Mouse (Mus musculus) adrenal gland, postnatal 4 days (tissue): ENCODE results near the gene Bag2. TPM values are rescaled to one million over a fixed set of nuclear protein-coding genes. Genes with fewer than 3 reads are reported as not detected.
"Not testable (repeated sequence)": the region's sequence is repeated elsewhere in the genome, so short reads cannot be mapped to it uniquely, and the experiment has no call there.

Experiments
- DNase-seq, 2 experiments: peaks; one replicate each; pipeline ENCODE4 v3.0.0; 2021 to 2022; ENCODE audit warnings: low spot score in 2 of 2, mixed read lengths in 2 of 2
- total RNA-seq, 2 experiments: library from RNA; stranded (reverse); gene quantifications; 2 replicates each; pipeline ENCODE4 v1.2.3; 2021

The Bag2 gene
- total RNA-seq, 2 experiments from 2014 or later = 22.3 to 25.7 TPM

DNA sequence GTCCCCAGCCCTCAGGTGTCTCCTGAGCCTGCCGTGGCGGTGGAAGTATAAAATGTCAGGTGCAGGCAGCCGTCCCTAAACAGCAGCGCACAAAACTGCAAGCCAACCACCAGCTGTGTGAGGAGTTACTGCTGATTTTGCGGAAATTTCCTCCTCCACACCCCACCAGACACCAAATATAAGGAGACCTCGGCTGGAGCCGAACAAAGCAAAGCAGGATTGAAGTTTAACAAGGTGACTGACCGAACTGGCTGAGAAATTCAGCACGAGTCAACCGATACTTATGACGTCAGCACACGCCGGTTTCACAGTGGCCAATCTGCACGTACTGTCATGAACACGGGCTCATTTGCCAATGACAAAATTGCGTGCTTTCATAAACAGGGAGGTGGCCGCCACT lies 3.5 kb downstream of the Bag2 start:
- DNase-seq = no peak

DNA sequence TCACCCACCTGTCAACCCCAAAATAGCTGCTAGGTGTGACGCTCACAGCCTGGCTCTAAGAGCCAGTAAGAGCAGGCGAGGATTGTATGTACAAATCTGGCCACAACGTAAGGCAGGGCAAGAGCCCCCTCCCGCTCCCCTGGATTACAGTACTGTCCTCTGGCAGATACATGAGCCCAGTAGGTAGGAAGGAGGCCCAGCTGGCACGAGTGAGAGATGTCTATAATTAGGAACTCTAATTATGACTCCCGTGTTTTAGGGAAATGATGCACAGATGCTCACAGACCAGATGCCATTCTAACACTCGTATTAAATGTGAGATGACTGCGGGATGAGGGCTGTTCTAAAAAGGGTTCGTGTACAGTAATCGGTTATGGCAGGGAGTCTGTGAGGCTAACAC lies 6.3 kb downstream of the Bag2 start:
- no peak for DNase-seq

DNA sequence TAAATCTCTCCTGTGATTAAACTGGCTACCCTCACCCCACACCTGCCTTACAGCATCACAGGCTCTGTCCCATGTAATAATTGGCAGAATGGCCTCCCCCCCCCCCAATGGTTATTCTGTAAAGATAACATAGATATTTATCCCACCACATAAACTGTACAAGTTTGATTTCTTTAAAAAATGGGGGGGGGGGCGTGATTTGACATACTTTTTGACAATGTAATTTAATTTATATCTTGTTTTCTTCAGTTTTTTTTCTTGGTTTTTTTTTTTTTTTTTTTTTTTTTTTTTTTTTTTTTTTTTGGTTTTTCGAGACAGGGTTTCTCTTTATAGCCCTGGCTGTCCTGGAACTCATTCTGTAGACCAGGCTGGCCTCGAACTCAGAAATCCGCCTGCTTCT lies 7.9 kb downstream of the Bag2 start:
- DNase-seq = not testable (repeated sequence)

DNA sequence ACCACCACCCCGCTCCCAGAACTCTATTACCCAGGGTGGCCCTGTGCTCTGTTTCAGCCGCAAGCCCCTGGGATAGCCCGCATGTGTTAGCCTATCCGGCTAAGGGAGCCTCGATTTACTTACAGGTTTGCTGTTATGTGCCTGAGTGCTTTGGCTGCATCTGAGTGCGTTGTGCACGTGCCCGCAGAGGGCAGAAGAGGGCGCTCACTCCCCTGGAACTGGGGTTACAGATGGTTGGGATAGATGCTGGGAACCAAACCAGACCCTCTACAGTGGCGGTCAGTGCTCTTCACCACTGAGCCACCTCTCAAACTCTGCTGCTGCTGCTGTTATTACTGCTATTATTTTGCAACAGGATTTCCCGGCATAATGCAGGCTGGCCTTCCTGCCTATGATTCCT lies 8.5 kb downstream of the Bag2 start:
- DNase-seq = no peak

DNA sequence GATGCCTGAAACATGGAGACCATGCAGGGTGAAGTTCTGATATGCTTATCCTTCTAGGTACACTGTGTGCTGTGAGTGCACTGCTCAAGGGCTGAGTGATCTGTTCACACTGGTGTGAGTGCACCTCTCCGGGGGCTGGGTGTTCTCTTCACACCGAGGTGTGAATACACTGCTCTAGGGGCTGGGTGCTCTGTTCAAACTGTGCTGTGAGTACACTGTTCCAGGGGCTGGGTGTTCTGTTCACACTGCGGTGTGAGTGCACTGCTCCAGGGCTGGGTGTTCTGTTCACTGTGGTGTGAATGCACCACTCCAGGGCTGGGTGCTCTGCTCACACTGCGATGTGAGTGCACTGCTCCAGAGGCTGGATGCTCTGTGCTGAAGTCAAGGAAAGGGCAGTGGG lies 11.7 kb downstream of the Bag2 start:
- no peak for DNase-seq

DNA sequence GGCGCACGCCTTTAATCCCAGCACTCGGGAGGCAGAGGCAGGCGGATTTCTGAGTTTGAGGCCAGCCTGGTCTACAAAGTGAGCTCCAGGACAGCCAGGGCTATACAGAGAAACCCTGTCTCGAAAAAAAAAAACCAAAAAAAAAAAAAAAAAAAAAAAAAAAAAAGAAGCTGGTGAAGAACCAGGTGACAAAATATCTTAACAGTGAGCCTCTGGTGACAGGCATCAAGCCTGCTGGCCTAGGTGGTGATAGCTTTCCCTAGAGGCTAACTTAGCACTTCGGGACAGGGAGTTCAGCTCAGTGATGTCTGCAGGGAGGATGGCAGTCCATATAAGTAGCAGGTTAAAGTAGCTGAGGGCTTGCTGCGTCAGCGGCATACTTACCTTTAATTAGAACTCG lies 12.8 kb downstream of the Bag2 start:
- DNase-seq = not testable (repeated sequence)

DNA sequence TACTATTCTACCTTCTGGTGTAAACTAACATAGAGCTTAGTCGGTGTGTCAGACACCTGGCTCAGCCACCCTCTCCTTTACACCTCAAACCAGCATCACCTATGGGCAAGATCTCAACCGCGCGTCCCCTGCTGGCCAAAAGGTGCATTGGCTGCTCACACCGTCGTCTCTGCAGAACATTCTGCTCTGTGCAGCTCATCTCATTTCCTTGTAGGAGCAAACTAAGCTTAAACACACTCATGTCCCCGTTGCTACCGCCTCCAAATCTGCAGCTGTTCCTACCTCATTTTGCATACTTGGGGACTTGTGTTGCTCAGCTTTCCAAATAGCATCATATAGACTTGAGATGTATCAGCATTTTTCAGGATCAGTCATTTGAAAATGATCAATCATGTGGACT lies 14.7 kb downstream of the Bag2 start:
- no peak for DNase-seq

DNA sequence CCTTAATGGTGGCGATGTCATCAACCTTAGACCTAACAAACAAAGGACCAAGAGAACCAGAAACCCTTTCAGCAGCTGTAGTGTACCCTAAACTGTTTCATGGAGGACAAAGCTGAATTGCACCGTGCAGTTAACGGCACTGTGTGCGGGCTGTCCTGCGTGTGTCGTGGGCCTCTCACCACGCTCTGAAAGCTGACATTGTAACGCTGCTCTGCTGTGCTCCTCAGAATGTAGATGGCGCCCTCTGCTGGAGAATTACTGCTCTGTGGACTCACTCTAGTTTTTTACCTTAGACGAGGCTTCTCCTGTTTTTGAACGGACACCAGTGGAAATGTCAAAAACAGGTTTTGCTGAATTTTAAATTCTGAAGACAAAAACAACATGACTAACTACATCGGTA lies 18.3 kb downstream of the Bag2 start:
- DNase-seq = peak; percentile 37 to 59

DNA sequence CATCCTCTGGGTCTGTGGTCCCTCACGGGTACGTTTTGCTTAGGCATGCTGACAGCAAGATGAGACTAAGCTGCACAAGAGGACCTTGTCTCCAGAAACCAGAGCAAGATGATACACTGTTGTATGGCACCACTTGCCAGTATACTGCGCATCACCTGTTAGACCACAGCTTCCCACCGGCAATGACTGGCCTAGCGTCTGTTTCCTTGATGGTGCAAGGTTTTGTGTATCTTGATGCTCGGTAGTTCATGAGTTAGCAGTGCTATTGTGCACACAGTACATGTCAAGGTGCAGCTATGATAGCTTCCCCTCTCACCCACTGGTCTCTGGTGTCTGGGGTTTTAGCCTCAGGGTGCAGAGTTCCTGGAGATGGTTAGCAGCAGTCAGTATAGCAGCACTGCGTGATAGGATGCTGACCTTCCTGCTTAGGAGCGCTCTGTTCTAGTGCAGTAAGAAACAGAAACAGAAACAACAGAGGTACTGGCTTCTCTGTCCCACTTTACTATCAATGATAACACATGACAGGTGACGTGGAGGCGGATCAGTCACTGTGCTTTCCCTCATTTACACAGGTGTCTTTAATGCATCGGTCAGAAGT lies 18.8 kb downstream of the Bag2 start:
- DNase-seq = no peak

DNA sequence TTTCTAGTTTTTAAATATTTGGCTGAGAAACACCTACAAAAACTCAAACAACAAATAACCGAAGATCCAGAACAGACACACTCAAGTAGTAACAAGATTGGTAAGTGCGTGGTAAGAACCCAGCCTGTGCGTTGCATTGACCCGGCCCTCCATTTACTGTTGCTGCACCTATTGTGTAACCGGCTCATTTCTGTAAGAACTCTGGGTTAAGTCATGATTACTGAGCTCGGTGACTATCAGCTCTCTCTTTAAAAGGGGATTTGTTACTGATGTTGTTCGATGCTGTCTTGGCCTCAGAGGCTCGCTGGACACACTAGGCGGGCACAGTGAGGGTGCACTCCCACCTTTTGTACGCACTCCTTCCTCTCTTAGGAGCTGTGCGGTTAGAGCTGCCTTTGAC lies 19.3 kb downstream of the Bag2 start:
- DNase-seq = no peak

DNA sequence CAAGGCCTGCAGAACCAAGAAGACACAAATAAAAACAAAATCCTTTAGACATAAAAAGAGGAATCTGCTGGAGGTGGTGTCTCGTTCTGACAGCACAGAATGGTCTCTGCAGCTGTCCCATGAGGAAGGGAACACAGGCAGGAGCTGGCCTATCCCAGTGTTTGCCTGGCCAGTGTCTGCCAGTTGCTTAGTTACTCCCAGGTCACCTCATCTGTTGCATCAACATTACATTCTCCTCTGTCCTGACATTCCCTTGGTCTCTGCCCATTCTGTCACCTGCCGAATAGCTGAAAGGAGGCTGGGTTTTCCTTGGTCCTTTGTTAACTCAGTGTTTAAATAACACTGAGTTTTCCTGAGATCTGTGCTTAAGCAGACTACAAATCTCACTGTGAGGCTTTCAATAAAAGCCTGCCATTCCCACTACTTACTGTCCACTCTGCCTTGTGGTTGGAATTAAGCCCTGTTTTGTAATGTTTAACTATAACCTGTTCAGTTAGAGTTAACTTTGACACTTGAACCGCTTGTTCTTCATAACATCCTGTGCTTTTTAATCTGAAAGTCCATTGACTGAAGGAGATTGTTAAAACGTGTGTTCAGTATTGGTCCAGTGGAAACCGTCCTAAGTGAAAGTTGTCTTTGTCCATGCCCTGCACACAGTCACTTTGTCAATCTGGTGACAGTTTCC lies 23.5 kb downstream of the Bag2 start:
- no peak for DNase-seq

DNA sequence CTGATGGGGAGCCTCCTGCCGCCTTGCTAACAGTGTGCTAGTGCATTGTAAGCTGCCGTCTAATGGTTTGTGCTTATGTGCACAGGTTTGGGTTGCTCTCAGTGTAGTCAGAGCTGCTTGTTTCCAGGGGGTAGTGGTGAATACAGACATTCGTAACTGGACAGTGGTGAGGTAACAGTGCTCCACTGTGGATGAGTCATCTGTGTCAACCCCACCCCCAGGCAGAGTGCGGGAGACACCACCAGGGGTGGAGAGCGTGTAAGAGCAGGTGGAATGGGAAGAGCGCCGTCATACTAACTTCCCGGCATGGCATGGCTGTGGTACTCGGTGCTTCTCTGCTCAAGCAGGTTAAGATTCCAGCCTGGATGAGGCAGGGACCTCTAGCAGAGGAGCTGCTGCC lies 24.6 kb downstream of the Bag2 start:
- DNase-seq = no peak

DNA sequence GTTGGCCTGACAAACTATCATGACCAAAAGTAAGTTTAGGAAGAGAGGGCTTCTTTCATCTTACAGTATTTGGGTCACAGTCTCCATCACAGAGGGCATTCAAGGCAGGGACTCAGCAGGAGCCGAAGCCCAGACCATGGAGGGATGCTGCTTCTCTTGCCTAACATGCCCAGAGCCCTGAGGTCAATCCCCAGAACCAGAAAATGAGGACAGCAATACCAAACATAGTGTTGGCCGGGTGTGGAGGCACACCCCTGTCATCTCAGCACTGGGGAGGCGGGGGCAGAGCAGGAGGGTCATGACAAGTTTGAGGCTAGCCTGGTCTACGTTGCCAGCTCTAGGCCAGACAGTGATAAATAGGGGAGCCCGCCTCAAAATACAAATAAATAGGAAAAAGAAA lies 32.5 kb downstream of the Bag2 start:
- no peak for DNase-seq

DNA sequence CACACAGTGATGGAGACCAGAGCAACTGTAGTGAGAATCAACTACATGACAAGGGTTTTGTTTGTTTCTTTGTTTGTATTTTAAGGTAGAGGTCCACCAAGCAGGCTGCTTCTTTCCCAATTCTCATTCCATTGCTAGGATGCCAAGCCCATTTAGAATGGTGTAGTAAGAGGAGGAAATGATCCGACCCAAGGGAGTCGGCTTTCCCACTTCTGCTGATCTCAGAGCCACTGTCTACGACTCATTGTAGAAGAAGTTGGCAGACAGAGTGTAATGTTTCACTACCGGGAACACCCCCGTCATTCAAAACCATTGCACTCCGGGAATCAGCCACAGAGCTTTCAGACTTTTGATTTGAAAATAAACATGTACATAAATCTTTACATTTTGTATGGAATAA lies 33.1 kb downstream of the Bag2 start:
- no peak for DNase-seq

DNA sequence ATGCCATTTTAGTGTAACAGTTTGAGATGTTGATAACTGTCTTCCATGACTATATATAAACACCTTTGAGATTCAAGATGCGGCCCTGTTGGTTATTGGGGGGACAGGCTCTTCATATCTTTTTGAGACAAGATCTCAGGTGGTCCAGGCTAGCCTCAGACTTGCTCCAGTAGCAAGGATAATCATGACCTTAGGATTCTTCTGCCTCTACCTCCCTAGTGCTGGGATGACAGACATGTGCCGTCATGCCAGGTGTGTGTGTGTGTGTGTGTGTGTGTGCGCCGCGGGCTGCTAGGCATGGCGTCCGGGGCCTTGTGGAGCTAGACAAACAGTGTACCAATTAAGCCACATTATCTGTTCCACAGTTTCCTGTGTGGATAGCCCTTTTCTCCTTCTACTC lies 36.6 kb downstream of the Bag2 start:
- DNase-seq = no peak

DNA sequence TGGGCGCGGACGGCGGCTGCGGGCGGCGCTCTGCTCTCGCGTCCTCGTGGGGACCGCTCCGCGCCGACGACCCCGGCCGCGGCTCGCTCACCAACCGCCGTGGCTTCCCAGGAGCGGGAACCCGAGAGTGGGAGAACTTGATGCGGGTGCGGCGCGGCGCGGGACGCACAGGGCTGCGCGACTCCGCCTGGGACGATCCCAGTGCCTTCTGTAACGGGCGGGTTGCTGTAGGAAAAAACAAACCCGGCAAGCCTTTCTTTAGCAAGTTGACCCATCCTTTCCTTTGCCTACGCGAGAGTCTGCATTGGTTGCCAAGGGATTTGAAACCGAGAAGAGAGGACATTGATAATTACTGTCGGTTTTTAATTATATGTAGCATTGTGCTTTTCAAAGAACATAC lies 37.4 kb downstream of the Bag2 start:
- no peak for DNase-seq

DNA sequence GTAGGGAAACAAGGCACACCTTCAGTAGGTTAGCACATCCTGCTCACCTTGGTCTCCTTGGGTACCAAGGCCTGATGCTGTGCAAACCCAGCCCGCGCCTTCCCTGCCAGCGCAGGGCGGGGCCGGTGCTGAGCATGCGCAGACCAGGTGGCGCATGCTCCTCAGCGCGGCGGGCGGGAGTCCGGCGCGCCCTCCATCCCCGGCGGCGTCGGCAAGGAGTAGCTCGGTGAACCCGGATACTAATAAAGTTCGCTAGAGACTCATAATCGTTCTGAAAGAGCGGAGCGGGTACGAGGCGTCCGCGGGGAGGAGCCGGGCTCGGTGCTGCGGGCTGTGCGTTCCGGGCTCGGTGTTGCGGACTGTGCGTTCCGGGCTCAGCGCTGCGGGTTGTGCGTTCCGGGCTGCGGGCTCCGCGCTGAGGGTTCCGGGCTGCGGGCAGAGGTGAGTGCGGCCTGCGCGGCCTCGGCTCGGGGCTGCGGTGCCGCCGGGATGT lies 37.8 kb downstream of the Bag2 start, which contains the start of gene Rab23:
Gene Rab23 (plus strand): TSS at position 155 of the 493 bp plus-strand sequence.
- peak; percentile 50 to 59 for DNase-seq

DNA sequence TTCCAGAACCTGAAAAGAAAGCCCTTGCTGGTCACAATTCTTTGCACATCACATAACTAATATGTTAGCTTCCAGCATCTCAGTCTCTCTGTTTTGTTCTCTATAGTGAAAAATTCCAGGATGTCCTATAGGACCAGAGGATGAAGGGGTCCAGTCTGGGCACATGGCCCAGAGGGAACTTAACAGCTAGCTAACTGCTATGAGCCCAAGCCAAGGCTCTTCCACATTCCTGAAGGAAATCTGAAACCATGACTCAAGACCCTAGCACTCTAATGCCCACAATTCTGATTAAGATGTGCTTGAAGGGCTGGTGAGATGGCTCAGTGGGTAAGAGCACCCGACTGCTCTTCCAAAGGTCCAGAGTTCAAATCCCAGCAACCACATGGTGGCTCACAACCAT lies 40.0 kb downstream of the Bag2 start:
- no peak for DNase-seq

DNA sequence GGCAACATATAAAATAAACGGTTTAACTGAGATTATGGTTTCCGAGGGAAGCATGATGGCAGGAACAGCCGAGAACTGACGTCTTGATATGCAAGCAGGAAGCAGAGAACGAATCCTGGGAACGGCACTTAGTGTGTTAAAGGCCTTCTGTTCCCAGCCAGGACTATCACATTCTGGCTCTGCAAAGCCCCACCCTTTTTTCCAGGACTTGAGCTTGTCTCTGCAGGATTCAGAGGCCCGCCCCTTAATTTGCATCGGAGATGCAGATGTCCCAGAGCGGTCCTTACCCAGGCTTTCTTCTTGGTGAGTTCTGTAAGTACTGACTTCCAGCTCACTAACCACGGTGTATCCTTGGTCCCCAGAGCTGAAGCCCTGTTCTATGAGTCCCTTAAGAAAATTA lies 42.8 kb downstream of the Bag2 start:
- no peak for DNase-seq

DNA sequence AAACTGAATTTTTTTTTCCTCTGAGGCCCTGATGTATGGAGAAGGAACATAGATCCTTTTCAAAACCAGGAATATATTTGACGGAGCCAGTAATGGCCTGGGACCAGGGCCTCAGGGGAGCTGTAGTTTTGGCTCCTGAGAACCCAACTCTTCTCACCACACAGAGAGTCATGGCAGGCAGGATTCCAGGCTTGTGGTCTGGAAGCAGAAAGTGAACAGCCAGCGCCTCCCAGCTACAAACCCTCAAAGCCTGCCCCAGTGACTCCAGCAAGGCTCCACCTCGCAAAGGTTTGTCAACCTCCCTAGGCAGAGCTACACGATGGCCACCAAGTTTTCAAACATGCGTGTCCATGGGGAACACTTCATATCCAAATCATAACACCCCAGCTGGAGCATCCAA lies 45.6 kb downstream of the Bag2 start:
- no peak for DNase-seq

DNA sequence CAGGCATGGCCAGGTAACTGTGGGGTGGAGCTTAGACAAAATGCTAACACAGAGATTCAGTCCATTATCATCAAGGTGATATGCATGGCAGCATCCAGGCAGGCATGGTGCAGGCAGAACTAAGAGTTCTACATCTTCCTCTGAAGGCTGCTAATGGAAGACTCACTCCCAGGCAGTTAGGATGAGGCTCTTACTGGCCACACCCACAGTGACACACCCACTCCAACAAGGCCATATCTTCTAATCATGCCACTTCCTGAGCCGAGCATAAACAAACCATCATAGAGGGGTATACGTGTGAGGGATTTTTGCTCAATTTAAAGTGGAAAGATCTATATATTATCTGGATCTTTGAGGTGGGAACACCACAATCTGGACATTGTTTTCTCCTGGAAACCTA lies 48.0 kb downstream of the Bag2 start:
- no peak for DNase-seq

DNA sequence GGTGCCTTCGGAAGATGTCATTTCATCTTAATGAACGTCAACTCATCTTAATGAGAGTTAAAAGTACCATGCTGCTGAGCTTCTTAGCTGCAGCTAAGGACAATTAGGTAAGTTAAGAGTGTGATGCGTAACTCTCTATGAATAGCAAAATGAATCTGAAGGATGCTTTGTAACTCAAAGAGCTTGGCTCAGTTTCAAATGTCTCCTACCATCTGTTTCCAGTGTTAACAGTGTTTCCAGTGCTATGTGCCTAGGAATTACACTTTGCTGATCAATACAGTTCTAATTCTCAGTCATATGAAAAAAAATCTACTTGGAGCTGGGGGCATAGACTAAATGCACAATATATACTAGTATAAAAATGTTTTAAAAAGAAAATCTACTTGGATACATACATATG lies 56.4 kb downstream of the Bag2 start:
- no peak for DNase-seq

DNA sequence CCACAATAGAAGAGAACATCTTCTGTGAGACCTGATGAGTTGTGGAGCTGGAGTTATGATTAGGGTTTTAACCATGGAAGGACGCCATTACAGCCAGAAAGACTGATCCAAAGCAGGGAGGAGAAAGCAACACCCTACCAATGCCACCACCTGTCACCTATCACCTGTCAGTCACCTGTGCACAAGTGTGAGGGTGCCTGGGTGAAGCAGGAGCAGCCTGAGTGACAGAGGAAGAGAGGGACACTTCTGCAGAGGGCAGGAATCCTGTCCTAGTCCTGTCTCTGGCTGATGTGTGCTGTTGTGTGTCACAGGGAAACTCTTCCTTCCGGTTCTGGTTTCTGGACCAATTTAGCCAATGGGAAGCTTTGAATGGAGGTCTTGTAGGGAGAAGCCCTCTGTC lies 61.6 kb downstream of the Bag2 start:
- no peak for DNase-seq
